Comparison of ENCODE assay signal across 8 mouse cellular contexts in genomic region chr17:34026221-34026620, GRCm38 (mm10). TPM values are rescaled to one million over a fixed set of nuclear protein-coding genes. Genes with fewer than 3 reads are reported as not detected.
DNase-seq lines count a peak whose midpoint lies in the region; ATAC-seq lines count a peak whose summit lies in the region.

No protein-coding gene starts in this region.

- H3K4me3 ChIP-seq in heart, embryonic 11.5 days (ENCODE audit: low read depth, low read length), result 0 out of 2 replicates have a peak overlapping the region, but pooled peaks have one; percentile 87
- peak overlapping the region; percentile 64; the same call in 1 of the 2 replicates for H3K4me3 ChIP-seq in embryonic facial prominence, embryonic 15.5 days (replicated peaks)
- peak overlapping the region; percentile 85 for H3K4me3 ChIP-seq in limb, embryonic 13.5 days

- 0 out of 2 replicates have a peak overlapping the region, but pooled peaks have one; percentile 22 for H3K9ac ChIP-seq in heart, embryonic 11.5 days (ENCODE audit: low read depth, low read length)
- H3K9ac ChIP-seq in embryonic facial prominence, embryonic 15.5 days, result no peak overlapping the region
- H3K9ac ChIP-seq in limb, embryonic 13.5 days, result peak overlapping the region; percentile 94

- no peaks in the 10 kb centered on the region for H3K27me3 ChIP-seq in heart, embryonic 11.5 days (ENCODE audit: control insufficient read depth, insufficient read depth, low read length)
- no peaks in the 10 kb centered on the region for H3K27me3 ChIP-seq in embryonic facial prominence, embryonic 15.5 days
- H3K27me3 ChIP-seq in limb, embryonic 13.5 days, result no peaks in the 10 kb centered on the region

- H3K36me3 ChIP-seq in heart, embryonic 11.5 days (ENCODE audit: control insufficient read depth, insufficient read depth, low read length), result peaks cover 23% of the 10 kb centered on the region
- peaks cover 40% of the 10 kb centered on the region for H3K36me3 ChIP-seq in embryonic facial prominence, embryonic 15.5 days
- H3K36me3 ChIP-seq in limb, embryonic 13.5 days, result peaks cover 49% of the 10 kb centered on the region

- DNase-seq in heart, adult 18-20 months, result no peak
- peak; percentile 66 for DNase-seq in CD4-positive helper T cell, adult 2 months (ENCODE audit: low read depth, low spot score)
- no peak for DNase-seq in right cerebral cortex, adult 2 months (ENCODE audit: low spot score in 2 of 2)
- no peak for DNase-seq in thymus, adult 18-20 months
- no peak for DNase-seq in adipocyte (ENCODE audit: low spot score)

- H3K27ac ChIP-seq in heart, embryonic 11.5 days (ENCODE audit: low read depth, low read length), result no peak overlapping the region
- H3K27ac ChIP-seq in embryonic facial prominence, embryonic 15.5 days (replicated peaks), result no peak overlapping the region
- 0 out of 2 replicates have a peak overlapping the region, but pooled peaks have one; percentile 44 for H3K27ac ChIP-seq in limb, embryonic 13.5 days

- no peaks in the 10 kb centered on the region for H3K9me3 ChIP-seq in heart, embryonic 11.5 days (replicated peaks; ENCODE audit: control insufficient read depth, low read length)
- no peaks in the 10 kb centered on the region for H3K9me3 ChIP-seq in embryonic facial prominence, embryonic 15.5 days (replicated peaks)
- no peaks in the 10 kb centered on the region for H3K9me3 ChIP-seq in limb, embryonic 13.5 days

- ATAC-seq in heart, embryonic 11.5 days (replicated peaks; ENCODE audit: insufficient number of reproducible peaks, low FRiP score, low TSS enrichment), result no peak
- no peak for ATAC-seq in embryonic facial prominence, embryonic 15.5 days (ENCODE audit: insufficient number of reproducible peaks, low FRiP score, low TSS enrichment, low read depth)
- no peak for ATAC-seq in limb, embryonic 13.5 days (ENCODE audit: low FRiP score, low read depth)

- 35% methylated on average over 2 of the region's 2 CpGs for WGBS in heart, embryonic 11.5 days (ENCODE audit: insufficient replicate concordance)
- 25% methylated on average over 2 of the region's 2 CpGs for WGBS in embryonic facial prominence, embryonic 15.5 days
- WGBS in limb, embryonic 13.5 days, result 30% methylated on average over 2 of the region's 2 CpGs

- H3K4me1 ChIP-seq in heart, embryonic 11.5 days (ENCODE audit: control insufficient read depth, insufficient read depth, low read length), result peaks cover 47% of the 10 kb centered on the region
- H3K4me1 ChIP-seq in embryonic facial prominence, embryonic 15.5 days, result peaks cover 63% of the 10 kb centered on the region
- H3K4me1 ChIP-seq in limb, embryonic 13.5 days, result peaks cover 64% of the 10 kb centered on the region

- H3K4me2 ChIP-seq in heart, embryonic 11.5 days, result peak overlapping the region; percentile 97
- peak overlapping the region; percentile 98 for H3K4me2 ChIP-seq in embryonic facial prominence, embryonic 15.5 days (replicated peaks)
- peak overlapping the region; percentile 97 for H3K4me2 ChIP-seq in limb, embryonic 13.5 days (replicated peaks)

RNA-seq across cellular contexts. Expression of gene H2-Ke6, which starts 1.6 kb away (rescaled TPM):
- polyA plus RNA-seq in heart, embryonic 11.5 days (2014; fragmentation: Nextera tagmentation; extraction: Ambion mirVana), result 29.4 and 35.5 TPM in 2 replicates
- 100 to 1,000 TPM; 131 to 137 TPM for total RNA-seq in heart, adult 18-20 months (2021)
- 54.1 and 57.4 TPM in 2 replicates for polyA plus RNA-seq in embryonic facial prominence, embryonic 15.5 days (2015; fragmentation: Nextera tagmentation; extraction: Ambion mirVana)
- polyA plus RNA-seq in limb, embryonic 13.5 days (2015; fragmentation: Nextera tagmentation; extraction: Ambion mirVana), result 50.0 and 59.4 TPM in 2 replicates

RNA-seq across cellular contexts. Expression of gene Ring1, which starts 1.7 kb away (rescaled TPM):
- 3.9 and 4.4 TPM in 2 replicates for polyA plus RNA-seq in heart, embryonic 11.5 days (2014; fragmentation: Nextera tagmentation; extraction: Ambion mirVana)
- 10 to 100 TPM; 13.2 to 16.9 TPM for total RNA-seq in heart, adult 18-20 months (2021)
- 26.0 and 26.9 TPM in 2 replicates for polyA plus RNA-seq in embryonic facial prominence, embryonic 15.5 days (2015; fragmentation: Nextera tagmentation; extraction: Ambion mirVana)
- 19.1 and 19.8 TPM in 2 replicates for polyA plus RNA-seq in limb, embryonic 13.5 days (2015; fragmentation: Nextera tagmentation; extraction: Ambion mirVana)

RNA-seq across cellular contexts. Expression of gene Slc39a7, which starts 5.3 kb away (rescaled TPM):
- 61.4 and 67.2 TPM in 2 replicates for polyA plus RNA-seq in heart, embryonic 11.5 days (2014; fragmentation: Nextera tagmentation; extraction: Ambion mirVana)
- total RNA-seq in heart, adult 18-20 months (2021), result 10 to 100 TPM; 66.3 to 67.0 TPM
- polyA plus RNA-seq in embryonic facial prominence, embryonic 15.5 days (2015; fragmentation: Nextera tagmentation; extraction: Ambion mirVana), result 229 and 234 TPM in 2 replicates
- polyA plus RNA-seq in limb, embryonic 13.5 days (2015; fragmentation: Nextera tagmentation; extraction: Ambion mirVana), result 237 and 244 TPM in 2 replicates

RNA-seq across cellular contexts. Expression of gene Rxrb, which starts 5.4 kb away (rescaled TPM):
- 13.8 and 14.6 TPM in 2 replicates for polyA plus RNA-seq in heart, embryonic 11.5 days (2014; fragmentation: Nextera tagmentation; extraction: Ambion mirVana)
- total RNA-seq in heart, adult 18-20 months (2021), result 10 to 100 TPM; 42.3 to 45.4 TPM
- polyA plus RNA-seq in embryonic facial prominence, embryonic 15.5 days (2015; fragmentation: Nextera tagmentation; extraction: Ambion mirVana), result 53.0 and 54.6 TPM in 2 replicates
- polyA plus RNA-seq in limb, embryonic 13.5 days (2015; fragmentation: Nextera tagmentation; extraction: Ambion mirVana), result 56.1 and 59.1 TPM in 2 replicates

RNA-seq across cellular contexts. Expression of gene Col11a2, which starts 13.0 kb away (rescaled TPM):
- polyA plus RNA-seq in heart, embryonic 11.5 days (2014; fragmentation: Nextera tagmentation; extraction: Ambion mirVana), result 0.31 and 0.70 TPM in 2 replicates
- 1 to 10 TPM in 1 of 2 experiments, under 1 TPM in 1; 0.55 to 1.7 TPM for total RNA-seq in heart, adult 18-20 months (2021)
- polyA plus RNA-seq in embryonic facial prominence, embryonic 15.5 days (2015; fragmentation: Nextera tagmentation; extraction: Ambion mirVana), result 53.2 and 64.3 TPM in 2 replicates
- 46.3 and 56.6 TPM in 2 replicates for polyA plus RNA-seq in limb, embryonic 13.5 days (2015; fragmentation: Nextera tagmentation; extraction: Ambion mirVana)
